Mouse (Mus musculus) neural tube, embryonic 12.5 days (tissue): ENCODE data around the gene Ddx27. TPM values are rescaled to one million over a fixed set of nuclear protein-coding genes. Genes with fewer than 3 reads are reported as not detected.

Source experiments
- ATAC-seq: fragments of 200-750 bp; cut with Nextera tagmentation; 2 replicates; pipeline ENCODE4 v1.8.0; 2017; ENCODE audit warnings: low read depth, mild to moderate bottlenecking, moderate TSS enrichment, moderate library complexity; ENCODE audit not compliant: low FRiP score
- H3K27ac ChIP-seq: fragments of 300-500 bp; sonication (generic); 2 replicates; pipeline ENCODE4 v1.5.1; 2016
- H3K27me3 ChIP-seq: fragments of 300-500 bp; sonication (generic); replicated peaks from 2 replicates; pipeline ENCODE4 v1.6.1; 2016; ENCODE audit warnings: mild to moderate bottlenecking
- H3K36me3 ChIP-seq: fragments of 300-500 bp; sonication (generic); 2 replicates; pipeline ENCODE4 v1.6.1; 2016; ENCODE audit warnings: mild to moderate bottlenecking
- H3K4me1 ChIP-seq: fragments of 300-500 bp; sonication (generic); 2 replicates; pipeline ENCODE4 v1.6.1; 2016
- H3K4me2 ChIP-seq: fragments of 300-500 bp; sonication (generic); replicated peaks from 2 replicates; pipeline ENCODE4 v1.6.1; 2016; ENCODE audit warnings: mild to moderate bottlenecking
- H3K4me3 ChIP-seq: fragments of 300-500 bp; sonication (generic); 2 replicates; pipeline ENCODE4 v1.5.1; 2016
- H3K9ac ChIP-seq: fragments of 300-500 bp; sonication (generic); 2 replicates; pipeline ENCODE4 v1.6.1; 2016; ENCODE audit warnings: mild to moderate bottlenecking
- H3K9me3 ChIP-seq: fragments of 300-500 bp; sonication (generic); 2 replicates; pipeline ENCODE4 v1.6.1; 2016; ENCODE audit warnings: mild to moderate bottlenecking
- WGBS: fragments of 180-500 bp; shearing (Covaris S2); methylation state at CpG from one replicate; pipeline ENCODE4 v1.1.7; 2016; 5-methylcytosine and 5-hydroxymethylcytosine counted together
- polyA plus RNA-seq: library from polyadenylated mRNA; unstranded; fragments of >200 nt; fragmentation: Nextera tagmentation; extraction: Ambion mirVana; gene quantifications from 2 replicates; pipeline ENCODE4 v1.2.1, GENCODE M21; 2016

Ddx27 gene
- polyA plus RNA-seq, 1 experiment from 2014 or later = 44.5 TPM

DNA sequence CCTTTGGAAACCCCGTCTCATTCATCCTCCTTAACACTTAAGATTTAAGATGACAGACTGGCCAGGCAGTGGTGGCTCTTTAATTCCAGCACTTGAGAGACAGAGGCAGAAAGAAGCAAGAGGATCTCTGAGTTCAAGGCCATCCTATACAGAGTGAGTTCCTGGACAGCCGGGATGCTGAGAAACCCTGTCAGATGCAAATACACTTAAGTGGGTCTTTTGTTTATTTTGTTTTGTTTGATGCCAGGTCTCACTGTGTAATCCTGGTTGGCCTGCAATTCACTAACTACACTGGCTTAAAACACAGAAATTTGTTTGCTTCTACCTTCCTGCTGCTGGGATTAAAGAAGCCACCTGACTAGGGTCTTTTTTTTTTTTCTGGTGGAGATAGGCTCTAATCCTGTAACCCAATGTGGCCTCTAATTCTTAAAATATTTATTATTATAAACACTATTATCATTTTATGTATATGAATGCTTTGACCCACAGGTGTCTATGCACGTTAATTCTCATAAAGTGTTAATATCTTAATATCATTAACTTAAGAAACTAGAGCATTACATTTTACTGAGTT lies 43.9 kb downstream of the Ddx27 start:
- H3K4me2 ChIP-seq = no peak overlapping the region
- H3K4me1 ChIP-seq = peaks cover 16% of the 10 kb centered on the region
- no peak overlapping the region for H3K4me3 ChIP-seq
- ATAC-seq = no peak
- H3K9ac ChIP-seq = no peak overlapping the region
- WGBS = 54% methylated on average over 3 of the region's 3 CpGs
- no peaks in the 10 kb centered on the region for H3K9me3 ChIP-seq
- H3K27ac ChIP-seq = no peak overlapping the region
- peaks cover 46% of the 10 kb centered on the region for H3K36me3 ChIP-seq
- no peaks in the 10 kb centered on the region for H3K27me3 ChIP-seq

DNA sequence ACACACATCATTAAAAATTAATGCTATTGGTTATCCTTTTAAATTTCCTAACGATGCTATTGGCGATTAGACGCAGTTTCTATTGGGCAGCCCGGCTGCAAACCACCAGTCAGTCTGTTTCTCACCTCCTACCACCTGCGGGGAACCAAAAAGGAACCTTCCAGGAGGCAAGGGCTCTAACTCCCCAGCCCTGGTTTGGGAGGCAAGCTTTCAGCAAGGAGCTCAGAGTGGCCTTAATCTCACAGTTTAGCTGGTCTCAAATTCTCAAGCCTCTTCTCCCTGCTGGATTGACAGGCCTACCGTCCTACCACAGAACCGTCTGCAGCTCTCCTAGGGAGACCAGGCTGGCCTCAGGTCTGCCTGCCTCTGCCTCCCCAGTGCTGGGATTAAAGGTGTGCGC lies 44.5 kb downstream of the Ddx27 start:
- Histone ChIP-seq H3K4me1 (peaks cover 17% of the 10 kb centered on the region), H3K4me2 (no peak overlapping the region), H3K9ac (no peak overlapping the region), H3K9me3 (no peaks in the 10 kb centered on the region), H3K27me3 (no peaks in the 10 kb centered on the region), H3K36me3 (peaks cover 42% of the 10 kb centered on the region), H3K4me3 (no peak overlapping the region), H3K27ac (no peak overlapping the region)
- WGBS = 48% methylated on average over 8 of the region's 8 CpGs
- ATAC-seq = no peak

DNA sequence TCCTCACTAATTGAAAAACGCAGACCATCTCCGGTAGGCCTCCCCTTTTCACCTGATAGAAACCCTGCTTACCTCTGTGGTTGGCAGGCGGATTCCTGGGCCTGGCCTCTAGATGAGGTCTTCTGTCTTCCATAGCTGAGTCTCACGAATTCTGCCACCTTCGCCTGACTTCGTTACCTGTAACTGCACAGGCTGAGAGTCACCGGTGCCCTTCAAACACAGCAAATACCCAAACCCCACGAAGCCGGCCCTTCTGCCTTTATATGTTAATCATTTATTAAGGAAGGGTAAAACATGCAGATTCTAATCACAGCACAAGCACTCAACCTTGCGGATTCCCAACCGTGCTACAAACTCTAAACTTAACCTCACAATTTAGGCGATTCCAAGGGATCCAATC lies 45.0 kb downstream of the Ddx27 start:
- peaks cover 21% of the 10 kb centered on the region for H3K4me1 ChIP-seq
- H3K27me3 ChIP-seq = no peaks in the 10 kb centered on the region
- H3K4me3 ChIP-seq = no peak overlapping the region
- 0 out of 2 replicates have a peak overlapping the region, but pooled peaks have one; percentile 13 for H3K9ac ChIP-seq
- H3K36me3 ChIP-seq = peaks cover 42% of the 10 kb centered on the region
- WGBS = 65% methylated on average over 12 of the region's 12 CpGs
- H3K27ac ChIP-seq = no peak overlapping the region
- peak overlapping the region; percentile 29; the same call in 1 of the 2 replicates for H3K4me2 ChIP-seq
- no peaks in the 10 kb centered on the region for H3K9me3 ChIP-seq
- ATAC-seq = no peak

DNA sequence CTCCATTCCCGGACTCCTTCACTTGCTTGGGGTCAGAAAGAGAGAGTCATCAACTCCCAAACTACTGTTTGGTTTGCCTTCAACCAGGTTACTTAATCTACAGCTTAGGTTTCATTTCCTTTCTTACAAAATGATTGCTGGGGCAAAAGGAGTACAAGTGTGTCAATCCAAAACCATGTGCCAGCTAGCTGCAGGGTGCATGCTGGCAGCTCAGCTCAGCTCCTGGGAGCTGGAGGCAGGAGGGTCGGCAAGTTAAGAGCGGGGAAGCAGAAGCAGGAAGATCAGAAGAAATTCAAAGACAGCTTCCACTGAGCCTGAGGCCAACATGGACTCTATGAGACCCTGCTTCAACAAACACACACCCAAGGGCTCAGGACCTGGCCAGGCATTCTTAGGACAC lies 45.4 kb downstream of the Ddx27 start:
- H3K9me3 ChIP-seq = no peaks in the 10 kb centered on the region
- 0 out of 2 replicates have a peak overlapping the region, but pooled peaks have one; percentile 13 for H3K9ac ChIP-seq

DNA sequence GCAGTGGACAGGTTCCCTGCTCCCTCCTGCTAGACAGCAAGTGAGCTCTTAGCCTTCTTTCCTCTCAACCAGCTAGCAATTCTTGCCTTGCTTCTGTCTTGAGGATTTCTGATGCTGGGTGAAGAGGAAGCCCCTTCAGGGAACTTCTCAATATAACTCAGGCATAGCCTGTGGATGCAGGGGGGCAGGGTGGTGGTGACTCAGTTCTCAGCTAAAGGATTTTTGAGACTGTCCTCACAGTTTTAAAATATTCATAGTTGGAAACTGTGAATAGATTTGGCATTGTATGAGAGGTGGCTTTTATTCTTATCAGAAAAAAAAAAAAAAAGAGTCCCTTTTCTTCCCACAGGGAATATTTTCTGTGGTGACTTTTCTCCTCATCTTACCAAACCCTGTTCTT lies 45.8 kb downstream of the Ddx27 start:
- H3K36me3 ChIP-seq = peaks cover 42% of the 10 kb centered on the region
- ATAC-seq = no peak
- H3K27me3 ChIP-seq = no peaks in the 10 kb centered on the region
- H3K9ac ChIP-seq = 0 out of 2 replicates have a peak overlapping the region, but pooled peaks have one; percentile 13
- no peaks in the 10 kb centered on the region for H3K9me3 ChIP-seq
- H3K4me1 ChIP-seq = peaks cover 29% of the 10 kb centered on the region
- no peak overlapping the region for H3K27ac ChIP-seq
- no peak overlapping the region for H3K4me3 ChIP-seq
- H3K4me2 ChIP-seq = peak overlapping the region; percentile 29

More for the DNA sequence above, 45.4 kb downstream of the Ddx27 start:
- no peak overlapping the region for H3K4me3 ChIP-seq
- H3K27ac ChIP-seq = no peak overlapping the region
- peak overlapping the region; percentile 29 for H3K4me2 ChIP-seq
- 70% methylated on average over 3 of the region's 3 CpGs for WGBS
- H3K4me1 ChIP-seq = peaks cover 25% of the 10 kb centered on the region
- no peaks in the 10 kb centered on the region for H3K27me3 ChIP-seq
- H3K36me3 ChIP-seq = peaks cover 42% of the 10 kb centered on the region
- ATAC-seq = no peak

DNA sequence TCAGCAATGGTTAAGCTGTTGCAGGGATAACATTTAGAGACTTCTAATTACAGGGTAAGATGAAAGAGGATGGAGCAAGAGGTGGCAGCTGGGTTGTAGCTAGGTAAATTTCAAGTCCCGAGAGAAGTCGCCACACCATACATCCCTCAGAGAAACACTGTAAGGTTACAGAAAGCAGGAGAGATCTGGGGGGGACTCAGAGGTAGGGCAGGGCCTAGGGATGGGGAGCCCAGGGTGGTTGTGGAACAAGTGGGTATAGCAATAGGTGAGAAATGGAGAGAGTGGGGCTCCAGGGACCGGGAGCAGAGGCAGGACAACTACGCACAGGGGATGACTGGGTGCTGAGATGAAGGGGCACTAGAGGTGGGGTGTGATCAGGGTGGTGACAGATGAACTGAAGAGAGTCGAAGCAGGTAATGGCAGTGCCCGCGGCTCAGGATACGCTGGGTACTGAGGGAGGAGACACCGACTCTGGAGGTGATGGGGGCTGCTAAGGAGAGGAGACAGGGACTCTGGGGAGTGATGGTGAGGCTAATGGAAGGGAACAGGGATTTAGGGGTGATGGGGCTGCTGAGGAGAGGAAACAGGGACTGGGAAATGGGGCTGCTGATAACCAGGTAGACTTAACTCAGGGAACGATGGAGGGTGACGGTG lies 46.5 kb downstream of the Ddx27 start:
- 21% methylated on average over 11 of the region's 11 CpGs for WGBS
- Histone ChIP-seq H3K36me3 (peaks cover 41% of the 10 kb centered on the region), H3K4me2 (peak overlapping the region; percentile 89), H3K27ac (no peak overlapping the region), H3K4me3 (peak overlapping the region; percentile 84), H3K27me3 (no peaks in the 10 kb centered on the region), H3K9me3 (no peaks in the 10 kb centered on the region), H3K4me1 (peaks cover 32% of the 10 kb centered on the region), H3K9ac (peak overlapping the region; percentile 92)
- ATAC-seq = no peak

DNA sequence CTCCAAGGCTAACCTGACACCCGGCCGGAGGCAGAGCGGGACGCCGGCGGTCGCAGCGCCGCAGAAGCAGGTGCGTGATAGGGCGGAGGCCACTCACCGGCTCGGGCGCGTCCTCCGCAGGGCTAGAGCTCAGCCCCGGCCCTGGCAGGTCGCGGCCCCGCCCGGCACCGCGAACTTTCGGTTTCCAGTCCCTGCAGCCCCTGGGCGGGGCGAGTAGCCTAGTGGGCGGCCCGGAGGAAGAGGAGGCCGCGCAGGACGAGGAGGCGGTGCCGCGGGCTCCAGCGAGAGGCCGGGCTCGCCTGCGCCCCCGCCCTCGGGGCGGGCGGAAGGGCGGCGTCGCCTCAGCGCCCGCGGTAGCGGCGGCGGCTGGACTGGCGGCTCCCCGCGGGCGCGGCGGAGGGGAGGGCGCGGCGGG lies 47.5 kb downstream of the Ddx27 start:
- H3K4me2 ChIP-seq = peak overlapping the region; percentile 89
- H3K36me3 ChIP-seq = peaks cover 31% of the 10 kb centered on the region
- no peaks in the 10 kb centered on the region for H3K9me3 ChIP-seq
- H3K4me1 ChIP-seq = peaks cover 32% of the 10 kb centered on the region
- H3K27me3 ChIP-seq = no peaks in the 10 kb centered on the region
- H3K4me3 ChIP-seq = peak overlapping the region; percentile 84
- H3K9ac ChIP-seq = peak overlapping the region; percentile 92
- peak; percentile 84 for ATAC-seq
- 1% methylated on average over 59 of the region's 60 CpGs for WGBS
- peak overlapping the region; percentile 86 for H3K27ac ChIP-seq

DNA sequence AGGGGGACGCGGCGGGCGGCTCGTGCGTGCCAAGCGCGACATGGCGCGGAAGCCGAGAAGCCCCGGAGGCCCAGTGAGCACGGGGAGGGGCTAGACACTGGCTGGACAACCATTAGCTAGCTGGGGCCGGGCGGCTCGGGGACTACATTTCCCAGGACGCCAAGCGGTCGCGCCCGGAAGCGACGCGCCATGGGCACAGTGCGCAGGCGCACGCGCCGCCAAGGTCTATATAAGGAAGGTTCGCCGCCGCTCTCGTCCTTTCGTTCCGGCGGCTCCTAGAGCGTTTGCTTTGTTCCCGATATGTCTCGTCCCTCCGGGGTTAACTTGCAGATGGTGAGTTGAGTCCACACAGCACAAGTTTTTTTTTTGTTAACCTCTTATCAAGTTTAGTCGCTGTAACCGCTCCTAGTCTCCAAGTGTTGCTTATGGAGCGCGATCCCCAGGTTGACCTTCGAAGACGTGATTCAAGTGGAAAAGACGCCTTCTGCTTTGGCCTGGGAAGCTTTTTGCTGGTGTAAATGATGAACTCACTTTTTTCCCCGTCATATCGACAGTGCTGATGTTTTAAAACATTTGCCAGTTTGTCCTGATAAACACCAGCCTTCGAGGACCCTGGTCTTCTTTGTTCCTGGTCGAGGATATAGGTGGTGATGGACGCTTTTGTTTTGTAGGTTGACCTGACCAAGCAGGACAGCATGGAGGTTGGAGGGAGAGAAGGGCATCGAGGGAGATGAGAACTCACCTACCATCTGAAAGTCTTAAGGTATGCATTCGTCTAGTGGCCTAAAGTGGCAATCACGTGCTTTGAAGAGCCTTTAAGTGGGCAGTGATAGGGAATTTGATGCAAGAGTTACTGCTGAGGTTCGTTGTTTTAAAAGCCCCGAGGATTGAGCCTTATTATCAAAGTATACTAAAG lies 48.2 kb downstream of the Ddx27 start, which contains the start of gene Znfx1:
Znfx1 (minus strand) TSS at position 51 of the 916 bp plus-strand sequence.
- Histone ChIP-seq H3K27ac (peak within 1 kb of the TSS; percentile 86), H3K4me2 (peak within 1 kb of the TSS; percentile 89), H3K9ac (peak within 1 kb of the TSS; percentile 92), H3K4me3 (peak within 1 kb of the TSS; percentile 84), H3K27me3 (no peaks in the 10 kb centered on the region), H3K4me1 (peaks cover 32% of the 10 kb centered on the region), H3K9me3 (no peaks in the 10 kb centered on the region), H3K36me3 (peaks cover 25% of the 10 kb centered on the region)
- peak; percentile 93 for ATAC-seq
- under 1% methylated on average over 56 of the region's 57 CpGs for WGBS

DNA sequence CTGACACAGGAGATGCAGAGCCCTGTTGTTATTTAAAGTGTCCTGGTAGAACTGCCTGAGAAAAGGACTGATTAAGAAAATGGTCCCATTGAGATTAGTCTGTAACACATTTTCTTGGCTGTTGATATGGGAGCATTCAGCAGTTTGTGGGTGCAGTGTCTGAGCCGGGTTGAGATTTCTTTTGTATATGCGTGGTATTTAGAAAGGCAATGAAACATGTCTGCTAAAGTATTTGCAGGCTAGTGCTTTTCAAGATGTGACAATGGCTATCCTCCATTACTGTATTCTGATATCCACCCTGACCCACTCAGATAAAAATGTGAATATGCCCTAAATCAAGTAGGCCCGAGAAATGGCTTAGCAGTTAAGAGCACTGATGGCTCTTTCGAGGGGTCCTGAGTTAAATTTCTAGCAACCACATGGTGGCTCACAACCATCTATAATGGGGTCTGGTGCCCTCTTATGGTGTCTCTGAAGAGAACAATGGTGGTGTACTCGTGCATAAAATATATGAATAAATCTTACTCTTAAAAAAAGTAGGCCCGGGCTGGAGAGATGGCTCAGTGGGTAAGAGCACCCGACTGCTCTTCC lies 49.0 kb downstream of the Ddx27 start:
- H3K36me3 ChIP-seq = peaks cover 23% of the 10 kb centered on the region

DNA sequence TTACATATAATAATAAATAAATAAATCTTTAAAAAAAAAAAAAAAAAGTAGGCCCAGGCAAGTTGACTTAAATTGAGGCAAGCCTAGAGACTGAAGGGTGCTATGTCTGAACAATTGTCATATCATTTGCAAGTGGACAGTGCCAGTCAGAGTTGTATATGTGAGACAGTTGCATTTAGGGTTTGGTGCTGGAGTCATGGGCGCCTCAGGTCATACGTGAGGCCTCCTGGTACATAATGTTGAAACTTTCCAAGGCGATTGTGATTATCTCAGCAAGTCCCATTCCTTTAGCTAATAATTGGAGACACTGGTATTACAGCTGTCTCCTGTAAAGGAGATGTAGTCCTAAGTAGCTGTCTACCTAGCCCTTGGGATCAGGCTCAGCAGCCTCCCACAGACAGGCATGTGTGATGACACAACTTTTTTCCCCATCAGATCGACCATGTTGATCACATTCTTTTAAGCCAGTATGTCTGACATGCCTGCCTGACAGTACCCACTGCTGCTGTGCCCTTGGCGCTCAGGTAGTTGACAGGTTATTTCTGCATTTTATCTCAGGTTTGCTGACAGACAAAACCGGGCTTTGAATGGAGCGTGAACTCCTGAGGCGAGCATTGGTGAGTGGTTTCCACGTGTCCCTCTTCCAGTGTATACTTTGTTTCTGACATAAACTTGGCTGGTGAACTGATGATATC lies 49.8 kb downstream of the Ddx27 start:
- Histone ChIP-seq H3K27me3 (no peaks in the 10 kb centered on the region), H3K9ac (peak overlapping the region; percentile 60), H3K9me3 (no peaks in the 10 kb centered on the region), H3K4me2 (peak overlapping the region; percentile 89), H3K4me3 (peak overlapping the region; percentile 84), H3K4me1 (peaks cover 32% of the 10 kb centered on the region), H3K27ac (no peak overlapping the region; the same call in 1 of the 2 replicates), H3K36me3 (peaks cover 20% of the 10 kb centered on the region)
- ATAC-seq = no peak
- WGBS = 24% methylated on average over 9 of the region's 9 CpGs

More for the DNA sequence above, 49.0 kb downstream of the Ddx27 start:
- Histone ChIP-seq H3K27me3 (no peaks in the 10 kb centered on the region), H3K4me2 (peak overlapping the region; percentile 89), H3K9ac (peak overlapping the region; percentile 92), H3K4me1 (peaks cover 32% of the 10 kb centered on the region), H3K4me3 (peak overlapping the region; percentile 84), H3K9me3 (no peaks in the 10 kb centered on the region), H3K27ac (peak overlapping the region; percentile 70)
- no peak for ATAC-seq
- WGBS = under 1% methylated on average over 7 of the region's 7 CpGs

DNA sequence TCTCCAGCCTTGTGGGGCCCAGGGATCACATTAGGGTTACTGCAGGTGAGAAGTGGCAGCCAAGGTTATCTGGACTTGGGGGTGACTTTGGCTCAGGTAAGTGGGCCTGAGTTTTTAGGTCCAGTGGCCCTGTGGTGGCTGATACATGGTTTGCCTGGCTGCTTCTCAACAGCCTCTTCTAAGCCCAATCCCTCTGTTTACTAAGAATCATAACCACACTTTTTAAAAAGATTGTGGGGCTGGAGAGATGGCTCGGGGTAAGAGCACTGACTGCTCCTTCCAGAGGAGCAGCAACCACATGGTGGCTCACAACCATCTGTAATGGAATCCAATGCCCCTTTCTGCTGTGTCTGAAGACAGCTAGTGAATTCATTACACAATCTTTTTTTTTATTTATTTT lies 51.0 kb downstream of the Ddx27 start:
- H3K4me2 ChIP-seq = peak overlapping the region; percentile 89; the same call in 1 of the 2 replicates
- H3K36me3 ChIP-seq = peaks cover 19% of the 10 kb centered on the region
- no peak overlapping the region for H3K4me3 ChIP-seq
- no peak for ATAC-seq
- 58% methylated on average over 1 of the region's 1 CpGs for WGBS
- peaks cover 29% of the 10 kb centered on the region for H3K4me1 ChIP-seq
- H3K9ac ChIP-seq = 0 out of 2 replicates have a peak overlapping the region, but pooled peaks have one; percentile 17
- no peak overlapping the region for H3K27ac ChIP-seq
- H3K9me3 ChIP-seq = no peaks in the 10 kb centered on the region
- H3K27me3 ChIP-seq = no peaks in the 10 kb centered on the region
